Mouse (Mus musculus): Measurements from ENCODE around the gene Stpg1.

Stpg1 gene

GRCm38 (mm10) chr4:135494521-135495396 lies at the start of gene Stpg1, which contains the start of gene Nipal3:
Gene Stpg1 (plus strand): TSS chr4:135494790.
Gene Nipal3 (minus strand): TSS chr4:135495038.
- peaks cover 63% of the 10 kb centered on the region for H3K4me1 ChIP-seq (replicated peaks; ENCODE audit: low read depth, low read length)
- H3K9me3 ChIP-seq (ENCODE audit: low read length), result no peaks in the 10 kb centered on the region
- H3K4me3 ChIP-seq (replicated peaks; ENCODE audit: low read length), result peak within 1 kb of the TSS; percentile 88
- no peaks in the 10 kb centered on the region for H3K27me3 ChIP-seq (ENCODE audit: insufficient read depth, low read length)
- H3K36me3 ChIP-seq (ENCODE audit: insufficient read depth, low read length), result peaks cover 15% of the 10 kb centered on the region
- peak; percentile 54 for TF ChIP-seq CTCF (conservative IDR thresholded peaks at IDR 0.05; ENCODE audit: low read length)
- no peak for TF ChIP-seq POU5F1 (IDR thresholded peaks at IDR 0.05; ENCODE audit: borderline replicate concordance, low read length)
- TF ChIP-seq NANOG (IDR thresholded peaks at IDR 0.05; ENCODE audit: borderline replicate concordance, low read length), result no peak

- H3K9me3 ChIP-seq (ENCODE audit: low read length), result no peaks in the 10 kb centered on the region
Observed at GRCm38 (mm10) chr4:135451360-135452015, 43.1 kb upstream of the Stpg1 start.

GRCm38 (mm10) chr4:135453164-135453563 lies 41.4 kb upstream of the Stpg1 start:
- H3K36me3 ChIP-seq (ENCODE audit: insufficient read depth, low read length), result peaks cover 19% of the 10 kb centered on the region
- TF ChIP-seq NANOG (IDR thresholded peaks at IDR 0.05; ENCODE audit: borderline replicate concordance, low read length) (no peak), POU5F1 (IDR thresholded peaks at IDR 0.05; ENCODE audit: borderline replicate concordance, low read length) (no peak), CTCF (conservative IDR thresholded peaks at IDR 0.05; ENCODE audit: low read length) (no peak)

More at GRCm38 (mm10) chr4:135451360-135452015, 43.1 kb upstream of the Stpg1 start:
- TF ChIP-seq CTCF (conservative IDR thresholded peaks at IDR 0.05; ENCODE audit: low read length) (no peak), NANOG (IDR thresholded peaks at IDR 0.05; ENCODE audit: borderline replicate concordance, low read length) (no peak), POU5F1 (IDR thresholded peaks at IDR 0.05; ENCODE audit: borderline replicate concordance, low read length) (no peak)
- Histone ChIP-seq H3K36me3 (ENCODE audit: insufficient read depth, low read length) (peaks cover 19% of the 10 kb centered on the region), H3K4me1 (replicated peaks; ENCODE audit: low read depth, low read length) (peaks cover 57% of the 10 kb centered on the region), H3K27me3 (ENCODE audit: insufficient read depth, low read length) (no peaks in the 10 kb centered on the region), H3K4me3 (replicated peaks; ENCODE audit: low read length) (no peak overlapping the region)

GRCm38 (mm10) chr4:135453572-135453971 lies 41.0 kb upstream of the Stpg1 start:
- H3K36me3 ChIP-seq (ENCODE audit: insufficient read depth, low read length), result peaks cover 19% of the 10 kb centered on the region
- H3K27me3 ChIP-seq (ENCODE audit: insufficient read depth, low read length), result no peaks in the 10 kb centered on the region
- no peaks in the 10 kb centered on the region for H3K9me3 ChIP-seq (ENCODE audit: low read length)
- H3K4me1 ChIP-seq (replicated peaks; ENCODE audit: low read depth, low read length), result peaks cover 57% of the 10 kb centered on the region
- no peak overlapping the region for H3K4me3 ChIP-seq (replicated peaks; ENCODE audit: low read length)
- TF ChIP-seq CTCF (conservative IDR thresholded peaks at IDR 0.05; ENCODE audit: low read length) (no peak), NANOG (IDR thresholded peaks at IDR 0.05; ENCODE audit: borderline replicate concordance, low read length) (no peak), POU5F1 (IDR thresholded peaks at IDR 0.05; ENCODE audit: borderline replicate concordance, low read length) (no peak)

More at GRCm38 (mm10) chr4:135453164-135453563, 41.4 kb upstream of the Stpg1 start:
- Histone ChIP-seq H3K27me3 (ENCODE audit: insufficient read depth, low read length) (no peaks in the 10 kb centered on the region), H3K4me3 (replicated peaks; ENCODE audit: low read length) (no peak overlapping the region), H3K9me3 (ENCODE audit: low read length) (no peaks in the 10 kb centered on the region), H3K4me1 (replicated peaks; ENCODE audit: low read depth, low read length) (peaks cover 57% of the 10 kb centered on the region)

- H3K27me3 ChIP-seq (ENCODE audit: insufficient read depth, low read length), result no peaks in the 10 kb centered on the region
- peaks cover 39% of the 10 kb centered on the region for H3K36me3 ChIP-seq (ENCODE audit: insufficient read depth, low read length)
- H3K9me3 ChIP-seq (ENCODE audit: low read length), result no peaks in the 10 kb centered on the region
- H3K4me1 ChIP-seq (replicated peaks; ENCODE audit: low read depth, low read length), result peaks cover 20% of the 10 kb centered on the region
- no peak for TF ChIP-seq CTCF (conservative IDR thresholded peaks at IDR 0.05; ENCODE audit: low read length)
- TF ChIP-seq POU5F1 (IDR thresholded peaks at IDR 0.05; ENCODE audit: borderline replicate concordance, low read length), result no peak
- TF ChIP-seq NANOG (IDR thresholded peaks at IDR 0.05; ENCODE audit: borderline replicate concordance, low read length), result no peak
- no peak overlapping the region for H3K4me3 ChIP-seq (replicated peaks; ENCODE audit: low read length)
Observed at GRCm38 (mm10) chr4:135463406-135463805, 31.2 kb upstream of the Stpg1 start.

- H3K4me3 ChIP-seq (replicated peaks; ENCODE audit: low read length), result no peak overlapping the region
- no peaks in the 10 kb centered on the region for H3K27me3 ChIP-seq (ENCODE audit: insufficient read depth, low read length)
- H3K4me1 ChIP-seq (replicated peaks; ENCODE audit: low read depth, low read length), result peaks cover 82% of the 10 kb centered on the region
- no peaks in the 10 kb centered on the region for H3K9me3 ChIP-seq (ENCODE audit: low read length)
- H3K36me3 ChIP-seq (ENCODE audit: insufficient read depth, low read length), result peaks cover 42% of the 10 kb centered on the region
- TF ChIP-seq NANOG (IDR thresholded peaks at IDR 0.05; ENCODE audit: borderline replicate concordance, low read length) (no peak), CTCF (conservative IDR thresholded peaks at IDR 0.05; ENCODE audit: low read length) (no peak), POU5F1 (IDR thresholded peaks at IDR 0.05; ENCODE audit: borderline replicate concordance, low read length) (no peak)
Observed at GRCm38 (mm10) chr4:135477851-135478250, 16.7 kb upstream of the Stpg1 start.

- peaks cover 91% of the 10 kb centered on the region for H3K4me1 ChIP-seq (replicated peaks; ENCODE audit: low read depth, low read length)
- peak overlapping the region; percentile 37; the same call in 1 of the 2 replicates for H3K4me3 ChIP-seq (replicated peaks; ENCODE audit: low read length)
- H3K36me3 ChIP-seq (ENCODE audit: insufficient read depth, low read length), result peaks cover 30% of the 10 kb centered on the region
- H3K27me3 ChIP-seq (ENCODE audit: insufficient read depth, low read length), result no peaks in the 10 kb centered on the region
- TF ChIP-seq NANOG (IDR thresholded peaks at IDR 0.05; ENCODE audit: borderline replicate concordance, low read length) (no peak), CTCF (conservative IDR thresholded peaks at IDR 0.05; ENCODE audit: low read length) (0 out of 2 replicates have a peak, but pooled peaks have one; percentile 17), POU5F1 (IDR thresholded peaks at IDR 0.05; ENCODE audit: borderline replicate concordance, low read length) (no peak)
- H3K9me3 ChIP-seq (ENCODE audit: low read length), result no peaks in the 10 kb centered on the region
Observed at GRCm38 (mm10) chr4:135480370-135480769, 14.2 kb upstream of the Stpg1 start.

GRCm38 (mm10) chr4:135485086-135485485 lies 9.5 kb upstream of the Stpg1 start:
- Histone ChIP-seq H3K27me3 (ENCODE audit: insufficient read depth, low read length) (no peaks in the 10 kb centered on the region), H3K4me1 (replicated peaks; ENCODE audit: low read depth, low read length) (peaks cover 71% of the 10 kb centered on the region), H3K9me3 (ENCODE audit: low read length) (no peaks in the 10 kb centered on the region), H3K4me3 (replicated peaks; ENCODE audit: low read length) (no peak overlapping the region), H3K36me3 (ENCODE audit: insufficient read depth, low read length) (peaks cover 44% of the 10 kb centered on the region)
- TF ChIP-seq CTCF (conservative IDR thresholded peaks at IDR 0.05; ENCODE audit: low read length), result no peak
- no peak for TF ChIP-seq NANOG (IDR thresholded peaks at IDR 0.05; ENCODE audit: borderline replicate concordance, low read length)
- no peak for TF ChIP-seq POU5F1 (IDR thresholded peaks at IDR 0.05; ENCODE audit: borderline replicate concordance, low read length)
